Mouse (Mus musculus): ENCODE results near the gene Tmem222.

Gene Tmem222

DNA sequence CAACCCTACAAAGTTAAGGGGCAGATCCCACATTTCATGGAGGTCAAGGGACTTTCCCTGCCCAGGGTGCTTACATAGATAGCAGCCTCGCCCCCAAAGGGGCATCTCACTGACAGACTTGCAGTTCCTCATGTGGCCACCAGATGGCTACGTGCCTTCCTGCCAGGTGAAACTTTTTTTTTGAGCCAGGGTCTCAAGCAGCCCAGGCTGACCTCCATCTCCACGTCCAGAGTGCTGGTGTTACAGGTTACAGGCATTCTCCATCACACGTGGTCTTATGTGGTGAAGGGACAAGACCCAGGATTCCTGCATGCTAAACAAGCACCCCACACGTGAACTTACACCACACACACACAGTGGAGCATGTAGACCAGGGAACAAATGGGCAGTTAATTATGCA lies 60.0 kb downstream of the Tmem222 start:
- DNase-seq (ENCODE audit: low read depth, low spot score) = peak; percentile 54
